In genomic region chr1:167181919-167182616, GRCm38 (mm10) we compare ENCODE assay signal across 10 mouse cellular contexts.
DNase-seq lines count a peak whose midpoint lies in the region; ATAC-seq and TF ChIP-seq lines count a peak whose summit lies in the region.
"Had no signal": no experiment of that assay in that cellular context is flagged by ENCODE, and none has a peak within 500 bp of the region (broad histone marks: within the 10 kb centered on the region; RNA-seq: fewer than 3 reads in every experiment).

No protein-coding gene starts in this region.

- peaks cover 17% of the 10 kb centered on the region for H3K4me1 ChIP-seq in forebrain, embryonic 12.5 days
- no peaks in the 10 kb centered on the region for H3K4me1 ChIP-seq in midbrain, embryonic 16.5 days (ENCODE audit: control insufficient read depth, insufficient read depth, low read length)
- H3K4me1 ChIP-seq: megakaryocyte, embryonic 14.5 days had no signal

- TF ChIP-seq POLR2A in brain, embryonic 14.5 days (IDR thresholded peaks at IDR 0.05; ENCODE audit: borderline replicate concordance, extremely low read depth, insufficient read depth, insufficient read length, poor library complexity, severe bottlenecking) = no peak

- no peak for TF ChIP-seq CTCF in brain, embryonic 14.5 days (IDR thresholded peaks at IDR 0.05; ENCODE audit: borderline replicate concordance, extremely low read depth, insufficient read depth, insufficient read length)

- peak overlapping the region; percentile 81 for H3K27ac ChIP-seq in forebrain, embryonic 12.5 days
- H3K27ac ChIP-seq in midbrain, embryonic 16.5 days (ENCODE audit: low read length) = no peak overlapping the region

- ATAC-seq in forebrain, embryonic 12.5 days (ENCODE audit: low FRiP score) = peak; percentile 98
- ATAC-seq in midbrain, embryonic 16.5 days = peak; percentile 90
- no peak for ATAC-seq in erythroid progenitor cell, adult 5-6 weeks (replicated peaks; ENCODE audit: low FRiP score, poor library complexity, severe bottlenecking)
- ATAC-seq in megakaryocyte-erythroid progenitor cell, adult 5-6 weeks (replicated peaks; ENCODE audit: low FRiP score, low TSS enrichment, poor library complexity, severe bottlenecking) = no peak

- WGBS in forebrain, embryonic 12.5 days = 23% methylated on average over 9 of the region's 9 CpGs
- WGBS in midbrain, embryonic 16.5 days = 25% methylated on average over 9 of the region's 9 CpGs

- no peaks in the 10 kb centered on the region for H3K9me3 ChIP-seq in forebrain, embryonic 12.5 days
- H3K9me3 ChIP-seq in midbrain, embryonic 16.5 days (replicated peaks; ENCODE audit: control insufficient read depth, low read length, poor library complexity, severe bottlenecking) = no peaks in the 10 kb centered on the region
- H3K9me3 ChIP-seq: megakaryocyte, embryonic 14.5 days had no signal

- peak; percentile 94 for DNase-seq in brain, embryonic 14.5 days (ENCODE audit: low read depth)
- peak; percentile 32 to 50 for DNase-seq in layer of hippocampus, adult 8-10 months (ENCODE audit: low spot score in 2 of 2)
- DNase-seq in thymus, postnatal 10 days (ENCODE audit: low spot score in 2 of 2) = no peak
- DNase-seq in heart, adult 8-10 months (ENCODE audit: low spot score) = no peak
- DNase-seq: kidney, postnatal 36 days had no signal

- no peak overlapping the region for H3K4me3 ChIP-seq in forebrain, embryonic 12.5 days (replicated peaks)
- H3K4me3 ChIP-seq in midbrain, embryonic 16.5 days (ENCODE audit: low read depth, low read length) = no peak overlapping the region
- H3K4me3 ChIP-seq: megakaryocyte, embryonic 14.5 days had no signal

- no peaks in the 10 kb centered on the region for H3K36me3 ChIP-seq in forebrain, embryonic 12.5 days (replicated peaks)
- H3K36me3 ChIP-seq in midbrain, embryonic 16.5 days (ENCODE audit: control insufficient read depth, insufficient read depth, low read length) = no peaks in the 10 kb centered on the region

- H3K9ac ChIP-seq in forebrain, embryonic 12.5 days = no peak overlapping the region
- no peak overlapping the region for H3K9ac ChIP-seq in midbrain, embryonic 16.5 days (ENCODE audit: low read depth, low read length)

- no peaks in the 10 kb centered on the region for H3K27me3 ChIP-seq in forebrain, embryonic 12.5 days
- no peaks in the 10 kb centered on the region for H3K27me3 ChIP-seq in midbrain, embryonic 16.5 days (ENCODE audit: control insufficient read depth, insufficient read depth, low read depth, low read length)
- H3K27me3 ChIP-seq: megakaryocyte, embryonic 14.5 days had no signal

- no peak overlapping the region for H3K4me2 ChIP-seq in forebrain, embryonic 12.5 days
- no peak overlapping the region for H3K4me2 ChIP-seq in midbrain, embryonic 16.5 days (ENCODE audit: low read length)

Comparison
In these comparisons a context has a peak if more than half of its experiments do, and no peak if none do; other contexts are left out.
1. DNase-seq: peak in brain, embryonic 14.5 days (single experiment) and layer of hippocampus, adult 8-10 months (2 of 2); none in thymus, postnatal 10 days (0 of 2) and heart, adult 8-10 months (single experiment).
2. ATAC-seq: peak in forebrain, embryonic 12.5 days (single experiment) and midbrain, embryonic 16.5 days (single experiment); none in erythroid progenitor cell, adult 5-6 weeks (single experiment) and megakaryocyte-erythroid progenitor cell, adult 5-6 weeks (single experiment).